ENCODE assay signal across 25 mouse cellular contexts in genomic region chr7:110756440-110756839, GRCm38 (mm10). TPM values are rescaled to one million over a fixed set of nuclear protein-coding genes. Genes with fewer than 3 reads are reported as not detected.
DNase-seq lines count a peak whose midpoint lies in the region; ATAC-seq lines count a peak whose summit lies in the region.
"Had no signal": no experiment of that assay in that cellular context is flagged by ENCODE, and none has a peak within 500 bp of the region (broad histone marks: within the 10 kb centered on the region; RNA-seq: fewer than 3 reads in every experiment).

No protein-coding gene starts in this region.

- no peak overlapping the region for H3K4me3 ChIP-seq in kidney, embryonic 14.5 days (ENCODE audit: low read length)
- H3K4me3 ChIP-seq in heart, embryonic 10.5 days = no peak overlapping the region
- H3K4me3 ChIP-seq: forebrain, embryonic 15.5 days; heart, embryonic 12.5 days; left cerebral cortex, adult 2 months; megakaryocyte, embryonic 14.5 days; midbrain, embryonic 13.5 days had no signal

- no peak; the same call in 1 of the 2 replicates for ATAC-seq in kidney, embryonic 14.5 days (ENCODE audit: low FRiP score, low TSS enrichment)
- ATAC-seq: forebrain, embryonic 15.5 days; midbrain, embryonic 13.5 days had no signal

- H3K36me3 ChIP-seq in kidney, embryonic 14.5 days (ENCODE audit: control insufficient read depth, insufficient read depth, low read length) = no peaks in the 10 kb centered on the region
- no peaks in the 10 kb centered on the region for H3K36me3 ChIP-seq in heart, embryonic 10.5 days
- H3K36me3 ChIP-seq: forebrain, embryonic 15.5 days; G1E; heart, embryonic 12.5 days; midbrain, embryonic 13.5 days had no signal

- peaks cover 18% of the 10 kb centered on the region for H3K4me1 ChIP-seq in kidney, embryonic 14.5 days (ENCODE audit: control insufficient read depth, insufficient read depth, low read length)
- peaks cover 5% of the 10 kb centered on the region; the same call in 1 of the 2 replicates for H3K4me1 ChIP-seq in heart, embryonic 10.5 days
- H3K4me1 ChIP-seq: forebrain, embryonic 15.5 days; megakaryocyte, embryonic 14.5 days; midbrain, embryonic 13.5 days had no signal

- peak; percentile 24 for DNase-seq in kidney, adult 9 months
- peak; percentile 40 to 41 for DNase-seq in spleen, postnatal 36 days (ENCODE audit: low spot score in 2 of 2)
- DNase-seq in spleen, adult 18-20 months = no peak
- DNase-seq in kidney, postnatal 25 days = peak; percentile 23 to 43
- DNase-seq in adrenal gland, postnatal 10 days = no peak
- no peak for DNase-seq in right cerebral cortex, adult 2 months (ENCODE audit: low spot score in 2 of 2)
- DNase-seq in heart, embryonic 10.5 days (ENCODE audit: low spot score) = no peak
- DNase-seq: adrenal gland, postnatal 14 days; B cell, adult 2 months; cerebellum, adult 8-10 months; cerebellum, postnatal 36 days; heart, postnatal 14 days; layer of hippocampus, adult 9-11 months; lung, postnatal 14 days; right cerebral cortex, postnatal 25 days; thymus, adult 18-20 months; thymus, postnatal 36 days had no signal

- no peaks in the 10 kb centered on the region for H3K9me3 ChIP-seq in kidney, embryonic 14.5 days (ENCODE audit: control insufficient read depth, low read length)
- H3K9me3 ChIP-seq in heart, embryonic 10.5 days = no peaks in the 10 kb centered on the region
- H3K9me3 ChIP-seq: forebrain, embryonic 15.5 days; G1E; heart, embryonic 12.5 days; midbrain, embryonic 13.5 days had no signal

- no peak overlapping the region for H3K4me2 ChIP-seq in kidney, embryonic 14.5 days (replicated peaks; ENCODE audit: low read depth, low read length)
- H3K4me2 ChIP-seq: forebrain, embryonic 15.5 days; heart, embryonic 12.5 days; midbrain, embryonic 13.5 days had no signal

- H3K27me3 ChIP-seq in kidney, embryonic 14.5 days (ENCODE audit: control insufficient read depth, insufficient read depth, low read length) = no peaks in the 10 kb centered on the region
- H3K27me3 ChIP-seq in heart, embryonic 10.5 days (ENCODE audit: insufficient read depth, poor library complexity, severe bottlenecking) = no peaks in the 10 kb centered on the region
- H3K27me3 ChIP-seq: CH12.LX; forebrain, embryonic 15.5 days; heart, embryonic 12.5 days; midbrain, embryonic 13.5 days had no signal

- no peak overlapping the region for H3K9ac ChIP-seq in kidney, embryonic 14.5 days (ENCODE audit: low read depth, low read length)
- H3K9ac ChIP-seq: forebrain, embryonic 15.5 days; heart, embryonic 12.5 days; midbrain, embryonic 13.5 days had no signal

- H3K27ac ChIP-seq in kidney, embryonic 14.5 days (ENCODE audit: low read depth, low read length) = no peak overlapping the region; the same call in 1 of the 2 replicates
- H3K27ac ChIP-seq in heart, embryonic 10.5 days = no peak overlapping the region
- H3K27ac ChIP-seq: forebrain, embryonic 15.5 days; left cerebral cortex, adult 2 months; midbrain, embryonic 13.5 days had no signal

- 33% methylated on average over 2 of the region's 2 CpGs for WGBS in kidney, embryonic 14.5 days
- 59% methylated on average over 2 of the region's 2 CpGs for WGBS in heart, embryonic 10.5 days

RNA-seq across cellular contexts. Expression of gene Ampd3, which starts 11.6 kb away (rescaled TPM):
- polyA plus RNA-seq in kidney, embryonic 14.5 days (2014; fragmentation: Nextera tagmentation; extraction: Ambion mirVana) = 3.2 and 4.5 TPM in 2 replicates
- 10 to 100 TPM; 16.7 to 22.7 TPM for total RNA-seq in adrenal gland, postnatal 10 days (2021)
- polyA plus RNA-seq in heart, embryonic 10.5 days (2016; fragmentation: Nextera tagmentation; extraction: Ambion mirVana) = 4.9 and 5.7 TPM in 2 replicates

Comparison
In these comparisons a context has a peak if more than half of its experiments do, and no peak if none do; other contexts are left out.
1. DNase-seq: peak in kidney, adult 9 months (single experiment), spleen, postnatal 36 days (2 of 2) and kidney, postnatal 25 days (2 of 2); none in spleen, adult 18-20 months (0 of 2), adrenal gland, postnatal 10 days (single experiment), right cerebral cortex, adult 2 months (0 of 2) and heart, embryonic 10.5 days (single experiment).